In genomic region chr11:111536040-111536836, GRCm38 (mm10) we compare ENCODE assay signal across 9 mouse cellular contexts.
A peak's percentile ranks its signal among the peaks of the same experiment; 100 is the strongest.
DNase-seq lines count a peak whose midpoint lies in the region; ATAC-seq and TF ChIP-seq lines count a peak whose summit lies in the region.
"Had no signal": no experiment of that assay in that cellular context is flagged by ENCODE, and none has a peak within 500 bp of the region (broad histone marks: within the 10 kb centered on the region; RNA-seq: fewer than 3 reads in every experiment).

No protein-coding gene starts in this region.

- no peaks in the 10 kb centered on the region for H3K79me3 ChIP-seq in C2C12 (ENCODE audit: low read depth)

- no peaks in the 10 kb centered on the region for H3K79me2 ChIP-seq in heart, adult 2 months (replicated peaks; ENCODE audit: control insufficient read depth, insufficient read depth, low read length)
- H3K79me2 ChIP-seq in C2C12 (ENCODE audit: control insufficient read depth, insufficient read depth): no peaks in the 10 kb centered on the region

- no peak overlapping the region for H3K27ac ChIP-seq in heart, adult 2 months
- H3K27ac ChIP-seq in heart, embryonic 10.5 days: no peak overlapping the region
- H3K27ac ChIP-seq in forebrain, embryonic 16.5 days (ENCODE audit: low read length): no peak overlapping the region
- no peak overlapping the region for H3K27ac ChIP-seq in kidney, embryonic 15.5 days
- H3K27ac ChIP-seq in stomach, embryonic 14.5 days (ENCODE audit: low read length): no peak overlapping the region
- H3K27ac ChIP-seq: macrophage had no signal

- TF ChIP-seq EP300 in heart, adult 2 months (IDR thresholded peaks at IDR 0.05; ENCODE audit: insufficient read depth, low read depth, low read length): no peak

- H3K4me2 ChIP-seq in forebrain, embryonic 16.5 days (ENCODE audit: low read length): no peak overlapping the region
- peak overlapping the region; percentile 18 for H3K4me2 ChIP-seq in kidney, embryonic 15.5 days
- peak overlapping the region; percentile 37 for H3K4me2 ChIP-seq in stomach, embryonic 14.5 days (replicated peaks; ENCODE audit: low read depth, low read length)

- no peak for TF ChIP-seq POLR2A in heart, adult 2 months (IDR thresholded peaks at IDR 0.05; ENCODE audit: insufficient read depth, low read depth, low read length)

- peak; percentile 84 for TF ChIP-seq CTCF in heart, adult 2 months (IDR thresholded peaks at IDR 0.05)
- peak; percentile 41 for TF ChIP-seq CTCF in C2C12 (IDR thresholded peaks at IDR 0.05; ENCODE audit: control insufficient read depth, insufficient read depth, insufficient read length)

- WGBS in heart, adult 2 months: 35% methylated on average over 17 of the region's 17 CpGs
- 39% methylated on average over 17 of the region's 17 CpGs for WGBS in heart, embryonic 10.5 days
- 49% methylated on average over 17 of the region's 17 CpGs for WGBS in forebrain, embryonic 16.5 days
- WGBS in kidney, embryonic 15.5 days: 36% methylated on average over 17 of the region's 17 CpGs
- 24% methylated on average over 17 of the region's 17 CpGs for WGBS in stomach, embryonic 14.5 days

- ATAC-seq in forebrain, embryonic 16.5 days: 0 out of 2 replicates have a peak, but pooled peaks have one; percentile 26
- no peak for ATAC-seq in kidney, embryonic 15.5 days (replicated peaks; ENCODE audit: low FRiP score)
- no peak for ATAC-seq in stomach, embryonic 14.5 days (ENCODE audit: insufficient number of reproducible peaks, insufficient read depth, low FRiP score, low read depth)

- peak in 1 of 2 experiments; percentile 29 for DNase-seq in heart, adult 2 months
- no peak for DNase-seq in heart, embryonic 10.5 days (ENCODE audit: low spot score)
- DNase-seq in brain, adult 2 months (ENCODE audit: low read depth, low spot score): peak; percentile 82
- DNase-seq in lung, postnatal 25 days (ENCODE audit: low spot score): peak; percentile 23

- H3K4me3 ChIP-seq in heart, adult 2 months: no peak overlapping the region
- no peak overlapping the region for H3K4me3 ChIP-seq in heart, embryonic 10.5 days
- H3K4me3 ChIP-seq in C2C12 (ENCODE audit: insufficient read depth, poor library complexity, severe bottlenecking): no peak overlapping the region
- no peak overlapping the region for H3K4me3 ChIP-seq in forebrain, embryonic 16.5 days (replicated peaks; ENCODE audit: low read length)
- no peak overlapping the region for H3K4me3 ChIP-seq in kidney, embryonic 15.5 days (replicated peaks)
- no peak overlapping the region for H3K4me3 ChIP-seq in stomach, embryonic 14.5 days (ENCODE audit: low read depth, low read length)

- intact Hi-C loops in heart, adult 2 months (cut with DNase I): loop anchor here (1.0 to 10.0 kb wide), 3 partner anchors 569 to 1629 kb away; no protein-coding TSS in a partner anchor

- H3K4me1 ChIP-seq in heart, adult 2 months (ENCODE audit: control insufficient read depth, insufficient read depth, low read length): no peaks in the 10 kb centered on the region
- no peaks in the 10 kb centered on the region for H3K4me1 ChIP-seq in heart, embryonic 10.5 days
- no peaks in the 10 kb centered on the region for H3K4me1 ChIP-seq in forebrain, embryonic 16.5 days (replicated peaks; ENCODE audit: control insufficient read depth, insufficient read depth, low read length)
- H3K4me1 ChIP-seq in kidney, embryonic 15.5 days: 0 out of 2 replicates have a peak, but pooled peaks cover 2% of the 10 kb centered on the region
- peaks cover 3% of the 10 kb centered on the region; the same call in 1 of the 2 replicates for H3K4me1 ChIP-seq in stomach, embryonic 14.5 days (ENCODE audit: control insufficient read depth, insufficient read depth, low read length)

- no peaks in the 10 kb centered on the region for H3K9me3 ChIP-seq in heart, embryonic 10.5 days
- no peaks in the 10 kb centered on the region for H3K9me3 ChIP-seq in forebrain, embryonic 16.5 days (ENCODE audit: control insufficient read depth, low read length)
- no peaks in the 10 kb centered on the region for H3K9me3 ChIP-seq in kidney, embryonic 15.5 days (replicated peaks)
- no peaks in the 10 kb centered on the region for H3K9me3 ChIP-seq in stomach, embryonic 14.5 days (ENCODE audit: control insufficient read depth, low read depth, low read length)

- H3K27me3 ChIP-seq in heart, adult 2 months (ENCODE audit: control insufficient read depth, insufficient read depth, low read length): no peaks in the 10 kb centered on the region
- H3K27me3 ChIP-seq in heart, embryonic 10.5 days (ENCODE audit: insufficient read depth, poor library complexity, severe bottlenecking): peaks cover 6% of the 10 kb centered on the region; the same call in 1 of the 2 replicates
- no peaks in the 10 kb centered on the region for H3K27me3 ChIP-seq in C2C12 (ENCODE audit: control insufficient read depth, insufficient read depth, insufficient read length)
- H3K27me3 ChIP-seq in forebrain, embryonic 16.5 days (replicated peaks; ENCODE audit: control insufficient read depth, insufficient read depth, low read length): no peaks in the 10 kb centered on the region
- H3K27me3 ChIP-seq in kidney, embryonic 15.5 days: peaks cover 22% of the 10 kb centered on the region
- no peaks in the 10 kb centered on the region for H3K27me3 ChIP-seq in stomach, embryonic 14.5 days (ENCODE audit: control insufficient read depth, insufficient read depth, low read length)

- no peak overlapping the region for H3ac ChIP-seq in C2C12 (ENCODE audit: control insufficient read depth, insufficient read length, low read depth)

- H3K9ac ChIP-seq in heart, adult 2 months (ENCODE audit: low read depth, low read length): no peak overlapping the region
- H3K9ac ChIP-seq in forebrain, embryonic 16.5 days (replicated peaks; ENCODE audit: low read depth, low read length): no peak overlapping the region
- H3K9ac ChIP-seq in kidney, embryonic 15.5 days: no peak overlapping the region
- no peak overlapping the region for H3K9ac ChIP-seq in stomach, embryonic 14.5 days (replicated peaks; ENCODE audit: low read depth, low read length)

- H3K36me3 ChIP-seq in heart, adult 2 months (ENCODE audit: control insufficient read depth, insufficient read depth, low read length): no peaks in the 10 kb centered on the region
- H3K36me3 ChIP-seq in heart, embryonic 10.5 days: no peaks in the 10 kb centered on the region
- no peaks in the 10 kb centered on the region for H3K36me3 ChIP-seq in C2C12 (ENCODE audit: control insufficient read depth, insufficient read depth)
- H3K36me3 ChIP-seq in forebrain, embryonic 16.5 days (ENCODE audit: control insufficient read depth, insufficient read depth): no peaks in the 10 kb centered on the region
- no peaks in the 10 kb centered on the region for H3K36me3 ChIP-seq in kidney, embryonic 15.5 days
- no peaks in the 10 kb centered on the region for H3K36me3 ChIP-seq in stomach, embryonic 14.5 days (ENCODE audit: control insufficient read depth, insufficient read depth, low read length)

TF ChIP-seq in C2C12, 6 proteins besides CTCF, POLR2A, EP300 and RAD21:
- TF ChIP-seq MYOD1 (IDR thresholded peaks at IDR 0.05; ENCODE audit: control insufficient read depth, insufficient read length, low read depth) (no peak), MYOG (IDR thresholded peaks at IDR 0.05; ENCODE audit: control insufficient read depth, extremely low read depth, insufficient read length) (no peak)
